Mouse (Mus musculus) cerebellum, adult 2 months (tissue): ENCODE data around the gene Gm10271.

Experiments used
- CTCF ChIP-seq: fragments of 200-500 bp; IDR thresholded peaks from 2 replicates; pipeline ENCODE4 v1.5.1; 2011; ENCODE audit warnings: low read depth, mild to moderate bottlenecking, control low read depth, low read length, moderate library complexity, borderline replicate concordance; ENCODE audit not compliant: insufficient read depth
- POLR2A ChIP-seq: fragments of 200-500 bp; IDR thresholded peaks from 2 replicates; pipeline ENCODE4 v1.6.1; 2011; ENCODE audit warnings: low read length, control low read depth, borderline replicate concordance; ENCODE audit not compliant: insufficient read depth

- TF ChIP-seq CTCF (no peak), POLR2A (no peak)
Measured at GRCm38 (mm10) chr10:116955191-116955590, 17.2 kb downstream of the Gm10271 start.
